Comparison of ENCODE assay signal across 8 mouse cellular contexts in genomic region chr11:79146331-79146767, GRCm38 (mm10). TPM values are rescaled to one million over a fixed set of nuclear protein-coding genes. Genes with fewer than 3 reads are reported as not detected.
DNase-seq lines count a peak whose midpoint lies in the region; ATAC-seq lines count a peak whose summit lies in the region.

TSS of gene Ksr1 (minus strand) at chr11:79146407.

- no peaks in the 10 kb centered on the region for H3K27me3 ChIP-seq in intestine, embryonic 14.5 days (replicated peaks; ENCODE audit: control insufficient read depth, insufficient read depth, low read length)

- peaks cover 22% of the 10 kb centered on the region for H3K4me1 ChIP-seq in intestine, embryonic 14.5 days (replicated peaks; ENCODE audit: control insufficient read depth, insufficient read depth, low read length)

- intact Hi-C loops in left cerebral cortex, postnatal 14 days (cut with DNase I), result loop anchor here (5.0 kb wide), 4 partner anchors 46 to 114 kb away; no protein-coding TSS in a partner anchor

- H3K9ac ChIP-seq in intestine, embryonic 14.5 days (ENCODE audit: low read length), result peak within 1 kb of the TSS; percentile 89

- H3K4me2 ChIP-seq in intestine, embryonic 14.5 days (ENCODE audit: low read length), result peak within 1 kb of the TSS; percentile 83

- peak within 1 kb of the TSS; percentile 96 for H3K4me3 ChIP-seq in intestine, embryonic 14.5 days (ENCODE audit: low read depth, low read length)

- under 1% methylated on average over 42 of the region's 42 CpGs for WGBS in intestine, embryonic 14.5 days

- H3K9me3 ChIP-seq in intestine, embryonic 14.5 days (ENCODE audit: control insufficient read depth, low read length), result no peaks in the 10 kb centered on the region

- no peaks in the 10 kb centered on the region for H3K36me3 ChIP-seq in intestine, embryonic 14.5 days (ENCODE audit: control insufficient read depth, insufficient read depth, low read length)

- DNase-seq in adrenal gland, adult (ENCODE audit: inconsistent age in 2 of 2, low spot score in 1 of 2), result peak; percentile 97 to 99
- DNase-seq in embryo, embryonic 10.5 days (ENCODE audit: low spot score), result peak; percentile 97
- peak; percentile 94 for DNase-seq in gastrocnemius, postnatal 25 days
- DNase-seq in intestine, embryonic 14.5 days (ENCODE audit: low spot score), result peak; percentile 94
- peak; percentile 95 to 96 for DNase-seq in left cerebral cortex, postnatal 14 days (ENCODE audit: low spot score in 2 of 2)
- DNase-seq in mesoderm, embryonic 11.5 days (ENCODE audit: low read depth, low spot score), result peak; percentile 95
- peak; percentile 91 to 94 for DNase-seq in right cerebral cortex, postnatal 36 days (ENCODE audit: low spot score in 2 of 2)
- peak; percentile 93 for DNase-seq in yolk sac, embryonic 10.5 days (ENCODE audit: low spot score)

- H3K27ac ChIP-seq in intestine, embryonic 14.5 days (ENCODE audit: low read depth), result peak within 1 kb of the TSS; percentile 86

- peak; percentile 91 for ATAC-seq in intestine, embryonic 14.5 days (replicated peaks; ENCODE audit: low FRiP score, low TSS enrichment, low read depth)

RNA-seq across cellular contexts. Expression of gene Ksr1, which starts in this region (rescaled TPM):
- 10 to 100 TPM; 67.8 to 77.2 TPM for total RNA-seq in gastrocnemius, postnatal 25 days (2021)
- 5.5 and 6.0 TPM in 2 replicates for polyA plus RNA-seq in intestine, embryonic 14.5 days (2014; fragmentation: Nextera tagmentation; extraction: Ambion mirVana)
- total RNA-seq in left cerebral cortex, postnatal 14 days (2021), result 10 to 100 TPM; 55.5 to 56.7 TPM

Comparison
In these comparisons a context has a peak if more than half of its experiments do, and no peak if none do; other contexts are left out.
1. Peak in every context shown above with its lines: DNase-seq, ATAC-seq, H3K4me3 ChIP-seq and H3K27ac ChIP-seq.